Mouse (Mus musculus): Measurements from ENCODE around the gene Slc1a5.
A peak's percentile ranks its signal among the peaks of the same experiment; 100 is the strongest.

- TF ChIP-seq CTCF (conservative IDR thresholded peaks at IDR 0.05; ENCODE audit: low read length) (peak; percentile 67), POU5F1 (IDR thresholded peaks at IDR 0.05; ENCODE audit: borderline replicate concordance, low read length) (no peak)
Measured at GRCm38 (mm10) chr7:16804409-16805028, 23.4 kb downstream of the Slc1a5 start.
